Mouse (Mus musculus) G1E (cell line): ENCODE results near the gene Mettl24. TPM values are rescaled to one million over a fixed set of nuclear protein-coding genes. Genes with fewer than 3 reads are reported as not detected.
"Not testable (repeated sequence)": the region's sequence is repeated elsewhere in the genome, so short reads cannot be mapped to it uniquely, and the experiment has no call there.

Experiments
- ATAC-seq: 2 replicates; pipeline ENCODE4 v1.8.0; 2016; ENCODE audit warnings: mild to moderate bottlenecking; ENCODE audit not compliant: insufficient number of reproducible peaks, poor library complexity, low FRiP score, severe bottlenecking; ENCODE audit errors: extremely low read depth
- DNase-seq: peaks from one replicate; pipeline ENCODE4 v3.0.0; 2012; ENCODE audit warnings: low spot score
- H3K27me3 ChIP-seq: 2 replicates; pipeline ENCODE4 v1.6.1; 2012; ENCODE audit warnings: mild to moderate bottlenecking, low read length, inconsistent platforms; ENCODE audit not compliant: insufficient read depth
- H3K36me3 ChIP-seq: replicated peaks from 2 replicates; pipeline ENCODE3; 2012; ENCODE audit warnings: mild to moderate bottlenecking, inconsistent platforms
- H3K4me1 ChIP-seq: 2 replicates; pipeline ENCODE4 v1.6.1; 2012; ENCODE audit warnings: low read depth, low read length, inconsistent platforms, mixed read lengths; ENCODE audit not compliant: insufficient read depth
- H3K4me3 ChIP-seq: 2 replicates; pipeline ENCODE4 v1.5.1; 2012; ENCODE audit warnings: low read depth, mild to moderate bottlenecking, inconsistent platforms, low read length, moderate library complexity, mixed read lengths
- H3K9me3 ChIP-seq: replicated peaks from 2 replicates; pipeline ENCODE4 v1.6.1; 2012; ENCODE audit warnings: inconsistent platforms
- CTCF ChIP-seq: IDR thresholded peaks from 2 replicates; pipeline ENCODE4 v1.5.1; 2012; ENCODE audit warnings: low read depth, low read length, inconsistent platforms, mixed read lengths
- GATA1 ChIP-seq: IDR thresholded peaks from 2 replicates; pipeline ENCODE4 v1.6.1; 2012; ENCODE audit warnings: borderline replicate concordance, low read length, inconsistent platforms, mixed read lengths
- GATA2 ChIP-seq: IDR thresholded peaks from 2 replicates; pipeline ENCODE4 v1.6.1; 2012; ENCODE audit warnings: low read depth, low read length, inconsistent platforms, borderline replicate concordance
- POLR2AphosphoS5 ChIP-seq: IDR thresholded peaks from 2 replicates; pipeline ENCODE4 v1.6.1; 2012; ENCODE audit warnings: low read depth, low read length, inconsistent platforms; ENCODE audit not compliant: insufficient replicate concordance
- TAL1 ChIP-seq: conservative IDR thresholded peaks from 2 replicates; pipeline ENCODE4 v1.6.1; 2012; ENCODE audit warnings: low read depth, low read length, inconsistent platforms, mixed read lengths
- polyA plus RNA-seq: library from polyadenylated mRNA; stranded (reverse); fragments of >175 nt; gene quantifications from 2 replicates; pipeline ENCODE4 v1.2.3, GENCODE M21; 2012
- total RNA-seq, 2 experiments: library from RNA; stranded (forward) in 1 of 2; stranded (reverse) in 1 of 2; fragments of 200-1000 nt in 1 of 2; fragments of >200 nt in 1 of 2; fragmentation: Nextera tagmentation in 1 of 2; gene quantifications; 2 replicates each; pipeline ENCODE4 v1.2.3; 2014 to 2017

Mettl24 gene
- total and polyA plus RNA-seq, 3 experiments, result not detected

DNA sequence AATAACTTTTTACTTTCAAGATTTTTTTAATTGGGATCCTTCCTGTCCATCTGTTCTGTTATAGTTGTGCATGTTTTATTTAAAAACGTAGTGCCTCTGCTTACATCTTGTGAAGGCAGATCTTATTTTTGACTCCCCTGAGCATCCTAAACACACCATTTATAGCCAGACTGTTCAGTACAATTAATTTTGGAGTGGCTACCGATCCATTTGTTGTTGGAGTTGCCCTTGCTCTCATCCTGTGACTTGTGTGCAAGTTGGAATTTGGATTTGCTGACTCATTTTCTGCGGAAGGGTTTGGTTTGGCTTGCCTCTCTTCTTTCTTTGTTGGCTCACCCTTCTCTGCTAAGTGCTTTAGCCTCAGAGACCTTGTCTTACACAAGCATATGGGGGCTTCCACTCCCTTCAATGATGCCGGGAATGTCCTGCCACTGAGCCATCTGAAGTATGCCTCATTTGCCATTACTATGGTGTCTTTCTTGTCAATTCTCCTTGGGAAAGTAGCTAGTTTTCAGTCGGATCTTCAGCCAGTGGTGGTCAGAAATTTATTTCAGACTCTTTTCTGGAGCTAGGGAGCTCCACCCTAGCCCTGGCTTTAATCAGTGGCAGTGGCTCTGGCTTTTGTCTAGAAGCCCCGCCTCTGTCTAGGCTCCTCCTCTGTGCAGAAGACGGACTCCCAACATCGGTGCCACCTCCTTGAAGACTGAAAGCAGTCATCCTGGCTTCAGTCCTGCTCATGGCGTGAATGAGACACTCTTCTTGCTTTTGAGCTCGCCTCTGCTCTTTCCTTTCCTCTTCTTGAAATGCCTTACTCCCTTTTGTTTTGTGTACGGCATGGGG is 75.3 kb downstream of the Mettl24 start:
- ATAC-seq (no peak), DNase-seq (no peak)
- no peak overlapping the region for H3K4me3 ChIP-seq
- H3K9me3 ChIP-seq, result no peaks in the 10 kb centered on the region
- no peaks in the 10 kb centered on the region for H3K36me3 ChIP-seq
- no peak for TF ChIP-seq TAL1
- TF ChIP-seq GATA1, result no peak
- no peak for TF ChIP-seq GATA2
- no peak for TF ChIP-seq POLR2AphosphoS5
- TF ChIP-seq CTCF, result no peak
- 0 out of 2 replicates have a peak, but pooled peaks cover 4% of the 10 kb centered on the region for H3K4me1 ChIP-seq
- peaks cover 3% of the 10 kb centered on the region; the same call in 1 of the 2 replicates for H3K27me3 ChIP-seq

DNA sequence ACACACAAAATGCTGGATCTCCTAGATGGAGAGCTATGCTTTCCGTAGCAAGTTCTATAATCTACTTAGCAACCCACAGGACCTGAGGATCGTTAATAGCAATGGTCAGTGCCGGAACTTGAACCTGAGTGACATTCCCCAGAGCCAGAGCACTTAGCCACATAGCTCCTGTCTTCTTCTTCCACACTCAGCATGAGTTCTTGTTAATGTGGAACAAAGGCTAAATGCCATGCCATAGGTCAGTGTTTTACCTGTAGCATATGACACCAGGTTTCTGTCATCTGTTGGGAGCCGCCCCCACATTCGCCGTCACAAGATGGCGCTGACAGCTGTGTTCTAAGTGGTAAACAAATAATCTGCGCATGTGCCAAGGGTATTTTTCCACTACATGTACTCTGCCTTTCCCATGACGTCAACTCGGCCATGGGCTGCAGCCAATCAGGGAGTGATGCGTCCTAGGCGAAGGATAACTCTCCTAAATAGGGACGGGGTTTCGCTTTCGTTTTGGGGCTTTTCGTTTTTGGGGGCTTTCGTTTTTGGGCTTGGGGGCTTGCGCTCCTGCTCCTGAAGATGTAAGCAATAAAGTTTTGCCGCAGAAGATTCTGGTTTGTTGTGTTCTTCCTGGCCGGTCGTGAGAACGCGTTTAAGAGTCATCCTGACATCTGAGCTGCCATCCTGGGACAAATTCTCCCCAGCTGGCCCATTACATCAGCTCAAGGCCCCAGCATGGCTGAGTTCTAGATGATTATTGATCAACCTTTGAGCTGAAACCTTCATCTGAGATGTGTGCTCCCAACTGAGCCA is 76.5 kb downstream of the Mettl24 start:
- DNase-seq, H3K4me3 ChIP-seq, H3K9me3 ChIP-seq, ATAC-seq, H3K4me1 ChIP-seq, H3K27me3 ChIP-seq, H3K36me3 ChIP-seq: not testable (repeated sequence)

DNA sequence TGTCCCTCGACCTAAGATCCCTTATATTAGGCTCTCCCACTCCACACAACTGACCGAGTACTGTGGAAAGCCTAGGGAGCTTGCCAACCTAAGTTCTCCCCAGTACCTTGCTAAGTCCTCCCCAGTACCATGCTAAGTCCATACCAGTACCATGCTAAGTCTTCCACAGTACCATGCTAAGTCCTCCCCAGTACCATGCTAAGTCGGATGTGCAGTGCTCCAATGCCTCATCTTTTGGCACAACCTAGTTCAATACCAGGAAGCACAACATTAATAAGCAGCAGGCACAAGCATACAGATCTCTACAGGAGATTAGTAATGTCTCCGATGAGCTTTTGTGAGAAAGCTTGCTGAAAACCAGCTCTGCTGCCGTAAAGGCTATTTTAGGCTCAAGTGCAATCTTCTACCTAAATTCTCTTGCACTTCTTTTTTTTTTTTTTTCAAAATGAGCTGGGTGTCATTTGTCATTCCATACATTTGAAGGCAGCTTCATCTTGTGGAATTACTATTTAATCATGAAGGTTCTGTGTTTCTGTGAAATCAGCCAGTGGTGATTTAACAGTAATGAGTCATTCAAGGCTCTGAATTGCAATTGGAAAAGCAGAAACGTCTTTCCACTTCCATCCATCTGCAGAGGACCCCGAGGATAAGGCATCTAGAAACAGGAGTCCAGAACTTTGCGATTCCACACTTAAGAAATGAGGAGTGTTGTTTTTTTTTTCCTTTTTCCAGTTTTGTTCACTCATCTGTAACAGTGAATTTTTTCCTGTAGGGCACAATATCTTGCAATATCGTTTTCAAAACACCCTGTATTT is 77.3 kb downstream of the Mettl24 start:
- H3K36me3 ChIP-seq, result no peaks in the 10 kb centered on the region
- 0 out of 2 replicates have a peak, but pooled peaks cover 4% of the 10 kb centered on the region for H3K4me1 ChIP-seq
- no peaks in the 10 kb centered on the region for H3K27me3 ChIP-seq
- DNase-seq (no peak), ATAC-seq (no peak)
- H3K4me3 ChIP-seq, result no peak overlapping the region
- TF ChIP-seq GATA1 (no peak), POLR2AphosphoS5 (no peak), GATA2 (no peak), TAL1 (no peak), CTCF (no peak)
- H3K9me3 ChIP-seq, result no peaks in the 10 kb centered on the region

DNA sequence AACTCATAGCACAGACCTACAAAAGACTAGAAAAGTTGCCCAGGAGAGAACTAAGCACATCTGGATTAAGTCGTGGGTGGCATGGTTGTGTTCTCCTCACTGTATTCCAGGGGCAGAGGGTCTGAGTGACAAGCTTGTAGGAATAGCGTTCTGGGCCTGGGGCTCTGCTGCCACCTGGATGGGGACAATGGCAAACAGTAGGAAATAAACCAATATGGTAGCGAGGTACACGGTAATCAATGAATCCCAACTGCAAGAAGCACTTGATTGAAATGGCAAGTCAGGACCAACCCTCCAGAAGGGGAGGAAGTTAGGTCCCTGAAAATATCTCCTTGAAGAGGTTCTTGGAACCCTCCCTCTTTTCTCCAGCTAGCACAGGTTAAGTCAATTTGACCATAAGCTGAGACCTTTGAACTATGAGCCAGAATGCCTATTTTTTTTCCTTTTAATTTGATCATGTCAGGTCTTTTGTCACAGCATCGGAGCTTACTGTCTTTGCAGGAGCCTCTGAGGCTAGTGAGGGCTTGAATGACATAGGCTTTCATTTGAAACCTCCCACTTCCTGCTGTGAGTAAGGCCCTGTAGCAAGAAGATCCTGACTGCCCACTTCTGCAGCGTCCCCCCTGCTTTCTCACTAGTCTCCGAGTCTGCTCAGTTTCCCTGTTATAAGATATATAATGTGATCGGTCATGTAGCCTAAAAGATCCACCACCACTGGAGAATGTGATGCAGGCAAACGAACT is 78.1 kb downstream of the Mettl24 start:
- no peak for ATAC-seq
- no peak for TF ChIP-seq GATA2
- DNase-seq, result no peak
- H3K4me1 ChIP-seq, result 0 out of 2 replicates have a peak, but pooled peaks cover 4% of the 10 kb centered on the region
- H3K27me3 ChIP-seq, result no peaks in the 10 kb centered on the region
- no peaks in the 10 kb centered on the region for H3K36me3 ChIP-seq
- H3K9me3 ChIP-seq, result no peaks in the 10 kb centered on the region
- no peak overlapping the region for H3K4me3 ChIP-seq

DNA sequence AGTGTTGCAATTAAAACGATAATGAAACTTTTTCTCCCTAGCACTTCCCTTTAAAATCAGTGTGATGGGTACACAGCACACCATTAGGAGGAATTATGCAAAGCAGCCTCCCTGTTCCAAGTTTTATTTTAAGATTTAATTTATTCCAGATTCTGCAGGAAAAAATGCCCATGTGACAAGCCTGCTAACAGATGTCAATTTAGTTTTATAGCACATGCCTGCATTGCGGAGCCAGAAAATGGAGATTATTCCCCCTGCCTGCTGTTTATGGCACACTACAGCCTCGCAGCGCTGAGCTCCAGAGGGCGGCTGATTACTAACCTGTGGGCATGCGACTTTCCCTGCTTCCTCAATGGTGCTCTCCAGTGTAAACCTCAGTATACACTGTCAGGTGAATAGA is 79.5 kb downstream of the Mettl24 start:
- DNase-seq (no peak), ATAC-seq (no peak)
- TF ChIP-seq TAL1, result no peak
- no peak for TF ChIP-seq POLR2AphosphoS5
- no peak for TF ChIP-seq CTCF
- no peak for TF ChIP-seq GATA2
- no peak for TF ChIP-seq GATA1
- Histone ChIP-seq H3K27me3 (no peaks in the 10 kb centered on the region), H3K4me3 (no peak overlapping the region), H3K4me1 (0 out of 2 replicates have a peak, but pooled peaks cover 4% of the 10 kb centered on the region), H3K9me3 (no peaks in the 10 kb centered on the region), H3K36me3 (no peaks in the 10 kb centered on the region)
